Mouse (Mus musculus) olfactory bulb, adult 2 months (tissue): ENCODE results near the gene Scnm1.

Experiments
- CTCF ChIP-seq: fragments of 200-500 bp; IDR thresholded peaks from 2 replicates; pipeline ENCODE4 v1.5.1; 2012; ENCODE audit warnings: low read depth, mild to moderate bottlenecking, low read length, moderate library complexity; ENCODE audit not compliant: insufficient read depth
- POLR2A ChIP-seq: fragments of 200-500 bp; IDR thresholded peaks from 2 replicates; pipeline ENCODE4 v1.6.1; 2012; ENCODE audit warnings: mild to moderate bottlenecking, low read depth, low read length, moderate library complexity; ENCODE audit not compliant: insufficient read depth

DNA sequence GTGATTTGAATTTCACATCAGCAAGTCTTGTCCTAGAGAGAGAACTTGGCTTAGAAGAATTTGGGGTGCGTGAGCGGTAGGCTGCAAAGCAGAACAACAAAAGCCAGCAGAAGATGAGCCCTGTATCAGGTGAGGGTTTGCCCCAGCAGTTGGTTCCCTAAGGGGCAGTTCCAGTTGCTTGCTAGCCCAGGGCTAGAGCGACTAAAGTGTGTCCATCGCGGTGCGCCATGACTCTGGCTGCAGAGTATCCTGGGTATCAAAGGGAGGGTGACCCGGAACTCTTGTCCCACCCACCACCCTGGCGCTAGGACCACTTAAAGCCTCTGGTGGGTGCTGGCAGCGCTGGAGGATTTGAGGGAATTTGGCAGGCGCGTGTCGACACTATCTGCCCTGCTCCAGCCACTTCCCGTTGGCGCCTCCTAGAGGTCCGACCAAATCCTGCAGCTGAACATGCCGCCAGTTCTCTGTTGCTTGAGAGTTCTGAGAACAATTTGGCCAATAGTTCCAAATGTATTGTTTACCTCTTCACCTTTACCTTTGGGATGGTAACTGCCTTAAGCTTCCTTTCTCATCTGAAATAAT lies 40.3 kb upstream of the Scnm1 start:
- TF ChIP-seq CTCF (peak; percentile 80), POLR2A (no peak)
